Mouse (Mus musculus) hindbrain, embryonic 12.5 days (tissue): ENCODE results near the gene Lypd5. TPM values are rescaled to one million over a fixed set of nuclear protein-coding genes. Genes with fewer than 3 reads are reported as not detected.

ENCODE experiments used
- ATAC-seq: fragments of 200-750 bp; cut with Nextera tagmentation; 2 replicates; pipeline ENCODE4 v1.8.0; 2017; ENCODE audit warnings: moderate TSS enrichment; ENCODE audit not compliant: low FRiP score
- H3K27ac ChIP-seq: fragments of 300-500 bp; sonication (generic); 2 replicates; pipeline ENCODE4 v1.5.1; 2016; ENCODE audit warnings: mild to moderate bottlenecking
- H3K27me3 ChIP-seq: fragments of 300-500 bp; sonication (generic); 2 replicates; pipeline ENCODE4 v1.6.1; 2016; ENCODE audit warnings: mild to moderate bottlenecking
- H3K36me3 ChIP-seq: fragments of 300-500 bp; sonication (generic); 2 replicates; pipeline ENCODE4 v1.6.1; 2016; ENCODE audit warnings: mild to moderate bottlenecking
- H3K4me1 ChIP-seq: fragments of 300-500 bp; sonication (generic); 2 replicates; pipeline ENCODE4 v1.6.1; 2016
- H3K4me2 ChIP-seq: fragments of 300-500 bp; sonication (generic); replicated peaks from 2 replicates; pipeline ENCODE4 v1.6.1; 2016; ENCODE audit warnings: mild to moderate bottlenecking
- H3K4me3 ChIP-seq: fragments of 300-500 bp; sonication (generic); 2 replicates; pipeline ENCODE4 v1.5.1; 2016; ENCODE audit warnings: mild to moderate bottlenecking
- H3K9ac ChIP-seq: fragments of 300-500 bp; sonication (generic); 2 replicates; pipeline ENCODE4 v1.6.1; 2016; ENCODE audit warnings: mild to moderate bottlenecking, moderate library complexity
- H3K9me3 ChIP-seq: fragments of 300-500 bp; sonication (generic); replicated peaks from 2 replicates; pipeline ENCODE4 v1.6.1; 2016; ENCODE audit warnings: mild to moderate bottlenecking
- WGBS: fragments of 180-500 bp; shearing (Covaris S2); methylation state at CpG from one replicate; pipeline ENCODE4 v1.1.7; 2016; 5-methylcytosine and 5-hydroxymethylcytosine counted together
- polyA plus RNA-seq: library from polyadenylated mRNA; unstranded; fragments of >200 nt; fragmentation: Nextera tagmentation; extraction: Ambion mirVana; gene quantifications from 2 replicates; pipeline ENCODE4 v1.2.1, GENCODE M21; 2016

Lypd5 gene
- polyA plus RNA-seq, 1 experiment from 2014 or later, result not detected

DNA sequence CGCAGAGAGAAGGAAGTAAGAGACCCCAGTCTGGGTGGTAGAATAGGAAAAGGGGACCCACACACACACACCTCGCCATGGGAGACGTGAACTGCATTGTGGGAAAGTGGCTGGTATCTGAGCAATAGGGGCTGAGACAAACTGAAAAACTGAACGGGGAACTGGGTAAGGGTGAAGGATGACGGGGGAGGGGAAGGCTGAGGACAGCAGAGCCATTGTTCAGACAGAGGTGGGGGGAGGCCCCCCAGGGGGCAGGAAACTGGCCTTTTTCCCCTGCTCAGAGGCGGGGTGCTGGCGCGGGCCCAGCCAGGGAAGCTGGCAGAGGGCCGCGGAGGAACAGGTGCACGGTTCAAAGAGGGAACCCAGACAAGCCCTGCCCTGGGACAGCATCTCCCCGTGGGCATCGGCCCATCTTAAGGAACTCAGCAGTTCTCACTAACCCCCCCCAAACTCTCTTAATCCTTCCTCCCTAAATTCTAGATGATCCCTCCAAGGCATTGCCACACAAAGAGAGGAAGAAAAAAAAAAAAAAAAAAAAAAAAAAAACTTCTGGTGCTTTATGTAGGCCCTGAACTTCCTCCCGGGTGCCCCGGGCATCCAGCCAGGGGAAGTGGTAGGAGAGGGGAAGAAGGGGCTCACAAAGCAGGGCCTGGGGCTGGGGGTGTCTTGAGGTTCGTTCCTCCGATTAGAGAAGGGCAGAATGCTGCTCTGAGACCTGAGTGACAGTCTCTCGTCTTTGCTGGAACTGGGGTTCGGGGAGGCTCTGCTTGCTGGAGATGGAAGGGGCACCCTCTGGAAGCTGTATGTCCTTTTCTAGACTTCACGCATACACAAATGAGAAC, 24.8 kb downstream of the Lypd5 start:
- H3K36me3 ChIP-seq, result no peaks in the 10 kb centered on the region
- no peak overlapping the region for H3K9ac ChIP-seq
- peaks cover 13% of the 10 kb centered on the region for H3K27me3 ChIP-seq
- peak overlapping the region; percentile 57 for H3K27ac ChIP-seq
- H3K4me1 ChIP-seq, result peaks cover 18% of the 10 kb centered on the region
- WGBS, result 39% methylated on average over 18 of the region's 20 CpGs
- peak; percentile 76 for ATAC-seq
- no peaks in the 10 kb centered on the region for H3K9me3 ChIP-seq
- H3K4me3 ChIP-seq, result no peak overlapping the region
- H3K4me2 ChIP-seq, result 0 out of 2 replicates have a peak overlapping the region, but pooled peaks have one; percentile 1

DNA sequence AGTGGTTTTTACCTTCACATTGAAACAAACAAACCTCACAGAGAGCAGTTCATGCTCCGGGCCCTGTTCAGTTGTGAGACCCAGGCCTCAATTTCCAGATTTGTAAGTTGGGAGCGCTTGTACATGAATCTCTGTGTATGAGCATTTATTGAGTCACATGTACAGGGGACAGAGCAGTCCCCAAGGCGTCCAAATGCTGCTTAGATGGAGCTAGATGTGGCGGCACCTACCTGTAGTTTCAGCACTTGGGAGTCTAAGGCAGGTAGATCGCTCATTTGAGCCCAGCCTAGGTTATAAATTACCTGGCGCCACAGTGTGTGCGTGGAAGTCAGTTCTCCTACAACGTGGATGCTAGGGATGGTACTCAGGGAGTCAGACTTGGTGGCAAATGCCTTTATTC, 27.5 kb downstream of the Lypd5 start:
- ATAC-seq, result no peak
- H3K4me1 ChIP-seq, result peaks cover 19% of the 10 kb centered on the region
- H3K4me2 ChIP-seq, result no peak overlapping the region
- H3K9me3 ChIP-seq, result no peaks in the 10 kb centered on the region
- WGBS, result 88% methylated on average over 8 of the region's 8 CpGs
- no peaks in the 10 kb centered on the region for H3K36me3 ChIP-seq
- H3K27ac ChIP-seq, result no peak overlapping the region
- no peak overlapping the region for H3K4me3 ChIP-seq
- H3K9ac ChIP-seq, result no peak overlapping the region
- peaks cover 11% of the 10 kb centered on the region for H3K27me3 ChIP-seq

DNA sequence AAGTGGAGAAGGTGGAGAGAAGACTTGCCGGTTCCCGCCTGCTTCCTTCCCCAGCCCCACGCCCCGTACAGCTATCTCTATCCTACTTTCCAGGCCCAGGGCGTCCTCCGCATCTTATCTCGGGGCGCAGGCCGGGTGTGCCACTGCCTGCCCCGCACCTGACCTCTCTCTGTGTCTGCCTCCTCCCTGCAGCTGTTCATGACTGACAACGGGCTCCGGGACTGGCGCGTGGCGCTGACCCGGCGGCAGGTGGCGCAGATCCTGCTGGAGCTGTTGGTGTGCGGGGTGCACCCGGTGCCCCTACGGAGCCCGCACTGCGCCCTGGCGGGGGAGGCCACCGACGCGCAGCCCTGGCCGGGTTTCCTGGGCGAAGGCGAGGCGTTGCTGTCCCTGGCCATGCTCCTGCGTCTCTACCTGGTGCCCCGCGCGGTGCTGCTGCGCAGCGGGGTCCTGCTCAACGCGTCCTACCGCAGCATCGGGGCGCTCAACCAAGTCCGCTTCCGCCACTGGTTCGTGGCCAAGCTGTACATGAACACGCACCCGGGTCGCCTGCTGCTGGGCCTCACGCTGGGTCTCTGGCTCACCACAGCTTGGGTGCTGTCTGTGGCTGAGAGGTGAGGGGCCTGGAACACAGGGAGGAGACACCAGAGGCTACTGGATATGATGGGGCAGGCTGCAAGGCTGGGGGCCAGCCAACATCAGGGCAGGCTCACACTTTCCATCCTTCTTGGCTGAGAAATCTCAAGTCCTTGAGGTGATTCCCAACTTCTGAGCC, 28.3 kb downstream of the Lypd5 start:
- Histone ChIP-seq H3K27me3 (peaks cover 11% of the 10 kb centered on the region), H3K4me3 (peak overlapping the region; percentile 28), H3K36me3 (no peaks in the 10 kb centered on the region), H3K4me1 (peaks cover 19% of the 10 kb centered on the region), H3K9ac (no peak overlapping the region), H3K4me2 (peak overlapping the region; percentile 54), H3K27ac (peak overlapping the region; percentile 30; the same call in 1 of the 2 replicates), H3K9me3 (no peaks in the 10 kb centered on the region)
- WGBS, result 7% methylated on average over 49 of the region's 49 CpGs
- ATAC-seq, result peak; percentile 51

DNA sequence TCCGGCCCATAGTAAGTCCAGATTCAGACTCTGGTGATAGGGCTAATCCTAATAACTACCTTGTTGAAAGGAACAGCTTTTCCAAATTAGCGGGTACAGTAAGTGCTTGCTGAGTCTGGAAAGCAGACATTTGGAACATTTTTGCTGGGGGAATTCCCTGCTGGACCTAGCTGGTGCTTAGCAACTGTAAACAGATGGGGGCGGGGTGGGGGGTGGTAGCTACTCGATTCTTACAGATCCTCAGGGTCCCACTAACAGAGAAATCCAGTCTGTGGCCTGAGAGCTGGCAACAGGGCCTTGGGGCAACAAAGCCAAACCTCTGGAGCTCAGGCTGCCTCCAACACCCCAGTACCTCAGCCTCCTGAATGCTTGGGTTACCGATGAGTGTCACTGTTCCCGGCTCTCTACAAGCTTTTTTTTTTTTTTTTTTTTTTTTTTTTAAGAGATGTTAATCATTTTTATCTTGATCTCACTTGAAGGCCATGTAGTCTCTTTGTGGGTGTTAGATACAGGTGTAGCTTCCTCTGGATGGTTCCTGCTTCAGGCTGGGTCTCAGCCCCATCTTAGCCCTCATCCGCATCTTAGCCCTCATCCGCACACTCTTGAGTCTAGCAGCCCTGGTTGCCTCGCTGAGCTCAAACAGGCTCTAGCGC, 29.2 kb downstream of the Lypd5 start:
- H3K9ac ChIP-seq, result no peak overlapping the region
- no peak overlapping the region for H3K4me2 ChIP-seq
- ATAC-seq, result no peak
- 70% methylated on average over 10 of the region's 10 CpGs for WGBS
- peaks cover 11% of the 10 kb centered on the region for H3K27me3 ChIP-seq
- H3K4me1 ChIP-seq, result peaks cover 16% of the 10 kb centered on the region
- H3K27ac ChIP-seq, result no peak overlapping the region
- no peak overlapping the region for H3K4me3 ChIP-seq
- H3K9me3 ChIP-seq, result no peaks in the 10 kb centered on the region
- no peaks in the 10 kb centered on the region for H3K36me3 ChIP-seq

DNA sequence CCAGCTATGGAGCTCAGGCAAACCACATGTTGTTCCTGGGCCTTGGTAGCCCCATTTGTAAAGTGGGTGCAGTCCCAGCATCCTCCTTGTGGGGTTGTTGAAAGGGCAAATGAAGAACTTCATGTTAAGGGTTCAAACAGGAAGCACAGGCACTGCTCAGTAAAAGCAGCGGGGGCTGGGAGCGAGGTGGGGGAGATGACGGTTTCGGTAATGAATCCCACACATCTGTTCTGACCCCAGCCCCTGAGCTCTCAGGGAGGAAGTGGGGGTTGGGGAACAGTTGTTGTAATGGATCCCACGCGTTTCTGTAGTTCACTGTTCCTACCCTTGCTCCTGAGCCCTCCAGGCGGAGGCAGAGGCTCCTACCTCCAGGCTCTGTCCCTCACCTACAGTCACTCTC, 30.9 kb downstream of the Lypd5 start:
- H3K27me3 ChIP-seq, result peaks cover 11% of the 10 kb centered on the region
- no peak for ATAC-seq
- H3K36me3 ChIP-seq, result no peaks in the 10 kb centered on the region
- H3K9me3 ChIP-seq, result no peaks in the 10 kb centered on the region
- H3K4me3 ChIP-seq, result no peak overlapping the region
- 58% methylated on average over 7 of the region's 7 CpGs for WGBS
- no peak overlapping the region for H3K4me2 ChIP-seq
- peaks cover 12% of the 10 kb centered on the region for H3K4me1 ChIP-seq
- no peak overlapping the region for H3K27ac ChIP-seq
- H3K9ac ChIP-seq, result no peak overlapping the region

DNA sequence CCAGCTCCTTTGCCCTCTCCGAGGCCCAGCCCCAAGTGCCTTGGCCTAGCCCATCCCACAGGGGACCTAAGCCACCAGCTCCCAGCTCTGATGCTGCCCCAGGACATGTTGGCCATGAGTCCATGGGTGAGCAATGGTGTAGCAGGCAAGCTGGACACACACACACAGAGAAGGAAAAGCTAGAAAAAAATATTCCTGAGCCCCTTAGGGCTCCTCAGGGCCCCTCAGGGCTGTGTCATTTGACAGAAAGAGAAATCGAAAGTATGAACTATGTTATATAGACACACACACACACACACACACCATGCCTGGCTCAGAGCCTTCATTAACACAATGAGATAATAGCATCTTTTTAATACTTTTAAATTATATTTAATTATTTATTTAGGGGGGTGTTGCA, 31.4 kb downstream of the Lypd5 start:
- peaks cover 12% of the 10 kb centered on the region for H3K4me1 ChIP-seq

DNA sequence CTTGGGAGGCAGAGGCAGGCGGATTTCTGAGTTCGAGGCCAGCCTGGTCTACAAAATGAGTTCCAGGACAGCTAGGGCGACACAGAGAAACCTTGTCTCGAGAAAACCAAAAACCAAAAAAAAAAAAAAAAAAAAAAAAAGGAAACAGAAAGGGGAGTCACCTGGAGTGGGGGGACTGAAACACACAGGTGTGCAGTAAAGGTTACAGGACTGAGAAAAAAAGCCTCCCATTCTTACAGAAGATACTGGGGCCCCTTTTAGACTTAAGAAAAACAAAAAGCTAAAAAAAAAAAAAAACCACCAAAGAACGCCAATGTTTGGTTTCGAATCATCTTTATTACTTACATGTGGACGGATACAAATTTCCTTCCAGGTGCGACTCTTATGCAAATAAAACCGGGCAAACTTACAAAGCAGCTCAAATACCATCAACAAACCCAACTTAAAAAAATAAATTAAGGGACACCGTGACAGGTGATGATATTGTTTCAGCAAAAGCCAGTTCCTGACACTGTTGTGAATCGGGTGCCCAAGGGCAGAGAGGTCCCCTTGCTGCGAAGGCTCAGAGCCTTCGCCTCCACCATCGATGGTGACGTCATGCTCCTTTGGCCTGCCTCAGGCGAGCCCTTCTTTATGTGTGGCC, 33.9 kb downstream of the Lypd5 start:
- Histone ChIP-seq H3K9ac (no peak overlapping the region), H3K4me1 (0 out of 2 replicates have a peak, but pooled peaks cover 5% of the 10 kb centered on the region), H3K27ac (no peak overlapping the region), H3K27me3 (0 out of 2 replicates have a peak, but pooled peaks cover 3% of the 10 kb centered on the region), H3K4me3 (no peak overlapping the region), H3K4me2 (no peak overlapping the region), H3K9me3 (no peaks in the 10 kb centered on the region), H3K36me3 (no peaks in the 10 kb centered on the region)
- ATAC-seq, result no peak
- 84% methylated on average over 16 of the region's 16 CpGs for WGBS

More for the DNA sequence above, 31.4 kb downstream of the Lypd5 start:
- H3K9ac ChIP-seq, result no peak overlapping the region
- no peaks in the 10 kb centered on the region for H3K36me3 ChIP-seq
- 77% methylated on average over 2 of the region's 2 CpGs for WGBS
- no peak overlapping the region for H3K4me3 ChIP-seq
- H3K9me3 ChIP-seq, result no peaks in the 10 kb centered on the region
- H3K27ac ChIP-seq, result no peak overlapping the region
- ATAC-seq, result no peak
- H3K4me2 ChIP-seq, result no peak overlapping the region
- H3K27me3 ChIP-seq, result peaks cover 11% of the 10 kb centered on the region

DNA sequence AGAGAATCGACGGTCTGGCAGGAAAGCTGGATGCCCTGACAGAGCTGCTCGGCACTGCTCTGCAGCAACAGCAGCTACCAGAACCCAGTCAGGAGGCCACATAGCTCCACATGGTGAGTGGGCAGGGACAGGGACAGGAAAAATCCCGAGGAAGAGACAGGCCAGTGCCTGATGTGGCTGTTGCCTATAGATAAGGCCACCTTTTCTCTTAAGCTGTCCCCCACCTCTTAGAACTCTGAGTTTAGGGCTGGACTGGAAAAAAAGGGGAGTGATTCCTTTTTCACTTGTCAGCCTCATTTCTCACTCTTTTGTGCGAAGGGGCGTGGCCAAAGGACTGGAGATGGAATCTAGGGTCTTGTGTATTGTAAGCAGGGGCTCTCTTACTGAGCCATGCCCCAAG, 35.1 kb downstream of the Lypd5 start:
- no peak overlapping the region for H3K27ac ChIP-seq
- no peaks in the 10 kb centered on the region for H3K36me3 ChIP-seq
- 66% methylated on average over 6 of the region's 6 CpGs for WGBS
- H3K4me1 ChIP-seq, result 0 out of 2 replicates have a peak, but pooled peaks cover 5% of the 10 kb centered on the region
- no peaks in the 10 kb centered on the region for H3K9me3 ChIP-seq
- H3K4me3 ChIP-seq, result no peak overlapping the region
- ATAC-seq, result no peak
- H3K4me2 ChIP-seq, result no peak overlapping the region
- H3K27me3 ChIP-seq, result no peaks in the 10 kb centered on the region
- H3K9ac ChIP-seq, result no peak overlapping the region

DNA sequence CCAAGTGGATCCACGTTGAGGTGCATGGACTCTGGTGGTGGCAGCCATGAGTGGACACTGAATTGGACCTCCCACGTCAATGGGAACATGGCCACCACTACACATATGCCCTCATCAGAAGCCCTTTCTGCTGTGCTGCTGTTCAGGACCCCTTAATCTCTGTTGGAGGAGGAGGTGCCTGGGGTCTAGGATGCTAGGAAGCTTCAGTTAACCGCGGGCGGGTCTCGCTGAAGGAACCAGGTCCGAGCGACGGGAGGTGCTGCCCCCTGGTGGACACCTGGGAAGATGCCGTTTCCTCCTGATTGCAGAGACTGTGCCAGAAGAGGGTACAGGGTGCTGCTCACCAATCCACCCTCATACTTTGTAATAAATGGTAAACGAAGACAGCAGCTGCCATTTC, 35.8 kb downstream of the Lypd5 start:
- WGBS, result 10% methylated on average over 11 of the region's 11 CpGs
- Histone ChIP-seq H3K4me1 (0 out of 2 replicates have a peak, but pooled peaks cover 2% of the 10 kb centered on the region), H3K36me3 (no peaks in the 10 kb centered on the region), H3K4me3 (no peak overlapping the region), H3K9me3 (no peaks in the 10 kb centered on the region), H3K4me2 (peak overlapping the region; percentile 31), H3K27me3 (no peaks in the 10 kb centered on the region), H3K9ac (no peak overlapping the region), H3K27ac (no peak overlapping the region)
- peak; percentile 60 for ATAC-seq

DNA sequence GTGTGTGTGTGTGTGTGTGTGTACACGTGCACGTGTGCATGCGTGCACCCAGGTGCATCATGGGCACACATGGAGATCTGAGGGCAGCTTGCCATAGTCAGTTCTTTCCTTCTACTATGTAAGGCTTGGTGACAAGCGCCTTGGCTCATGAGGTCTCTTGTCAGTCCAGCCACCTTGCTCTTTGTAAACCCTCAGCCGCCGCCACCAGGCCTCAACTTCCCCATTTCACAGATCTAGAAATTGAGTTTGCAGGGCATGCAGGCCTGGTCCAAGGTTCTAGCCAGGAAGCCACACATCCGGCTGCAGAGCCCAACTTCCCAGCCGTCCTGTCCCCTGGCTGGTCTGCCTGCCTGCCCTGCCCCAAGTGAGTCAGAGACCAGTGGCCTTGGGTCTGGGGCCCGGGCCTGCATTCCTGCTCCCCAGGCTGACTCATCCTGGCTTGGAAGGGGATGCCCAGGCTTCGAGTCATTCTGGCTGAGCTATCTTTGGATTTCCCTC, 38.1 kb downstream of the Lypd5 start:
- Histone ChIP-seq H3K27me3 (no peaks in the 10 kb centered on the region), H3K9ac (peak overlapping the region; percentile 43; the same call in 1 of the 2 replicates), H3K4me2 (no peak overlapping the region), H3K4me3 (no peak overlapping the region), H3K27ac (no peak overlapping the region), H3K9me3 (no peaks in the 10 kb centered on the region), H3K4me1 (peaks cover 9% of the 10 kb centered on the region), H3K36me3 (no peaks in the 10 kb centered on the region)
- WGBS, result 85% methylated on average over 10 of the region's 10 CpGs
- no peak for ATAC-seq

DNA sequence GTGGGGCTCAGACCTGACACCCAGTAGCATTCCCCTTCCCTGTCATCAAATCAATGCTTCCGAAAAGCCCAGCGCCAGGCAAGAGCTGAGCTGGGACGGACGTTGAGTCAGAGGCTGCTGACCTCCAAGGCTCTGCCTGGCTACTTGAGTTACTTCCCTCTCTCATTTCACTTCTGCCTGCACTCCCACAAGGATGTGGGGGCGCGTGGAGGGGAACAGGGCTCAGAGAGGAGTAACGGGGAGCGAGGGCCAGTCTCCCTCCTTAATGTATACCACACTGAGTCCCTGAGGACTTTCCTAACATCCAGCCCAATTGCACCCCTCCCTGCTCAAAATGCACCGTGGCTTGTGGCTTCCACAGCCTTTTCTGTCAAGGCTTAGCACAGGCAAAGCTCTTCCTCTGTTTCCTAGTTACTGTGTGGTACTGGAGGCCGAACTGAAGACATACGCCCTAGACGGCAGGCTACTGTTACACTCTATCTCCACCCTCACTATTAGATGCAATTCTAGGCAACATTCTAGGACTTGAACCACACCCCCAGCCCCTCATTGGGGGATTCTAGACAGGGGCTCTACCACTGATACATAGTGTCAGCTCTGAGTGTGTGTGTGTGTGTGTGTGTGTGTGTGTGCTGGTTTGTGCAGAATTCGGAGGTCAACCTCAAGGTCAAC, 40.7 kb downstream of the Lypd5 start:
- ATAC-seq, result no peak
- Histone ChIP-seq H3K9ac (peak overlapping the region; percentile 13; the same call in 1 of the 2 replicates), H3K36me3 (no peaks in the 10 kb centered on the region), H3K4me3 (no peak overlapping the region), H3K27me3 (no peaks in the 10 kb centered on the region), H3K4me1 (peaks cover 9% of the 10 kb centered on the region), H3K9me3 (no peaks in the 10 kb centered on the region), H3K27ac (0 out of 2 replicates have a peak overlapping the region, but pooled peaks have one; percentile 12), H3K4me2 (no peak overlapping the region)
- 65% methylated on average over 13 of the region's 13 CpGs for WGBS
